Mouse (Mus musculus) E14TG2a.4 (cell line): ENCODE results near the gene Prkcb.

ENCODE experiments used
- CTCF ChIP-seq: conservative IDR thresholded peaks from 2 replicates; pipeline ENCODE4 v1.5.1; 2014; ENCODE audit warnings: low read length
- NANOG ChIP-seq: IDR thresholded peaks from 2 replicates; pipeline ENCODE4 v1.6.1; 2014; ENCODE audit warnings: borderline replicate concordance, low read length, mixed read lengths
- POU5F1 ChIP-seq: IDR thresholded peaks from 2 replicates; pipeline ENCODE4 v1.6.1; 2014; ENCODE audit warnings: low read length, borderline replicate concordance

DNA sequence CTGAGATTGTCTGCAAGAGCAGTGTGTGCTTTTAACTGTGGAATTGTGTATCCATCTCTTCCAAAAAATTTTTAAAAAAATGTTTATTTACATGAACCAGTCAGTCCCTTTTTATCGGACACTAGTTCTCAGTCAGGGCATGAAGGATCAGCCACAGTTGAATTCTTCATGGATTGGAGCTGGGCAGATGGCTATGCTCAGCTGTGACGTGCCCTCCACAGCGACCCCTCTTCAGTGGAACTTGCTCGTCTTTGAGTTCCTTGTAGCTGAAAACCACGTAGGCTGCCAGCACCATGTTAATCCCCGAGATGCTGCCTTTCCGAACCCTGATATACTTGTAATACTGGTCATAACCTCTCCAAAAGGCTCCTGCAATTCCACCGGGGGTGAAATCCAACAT is 195.4 kb downstream of the Prkcb start:
- TF ChIP-seq CTCF (no peak), NANOG (no peak), POU5F1 (no peak)
